Mouse (Mus musculus) testis, adult 2 months (tissue): ENCODE results near the gene Cela3b. TPM values are rescaled to one million over a fixed set of nuclear protein-coding genes. Genes with fewer than 3 reads are reported as not detected.

Experiments
- H3K27ac ChIP-seq: fragments of 200-500 bp; 2 replicates; pipeline ENCODE4 v1.5.1; 2012; ENCODE audit warnings: low read depth, low read length; ENCODE audit not compliant: control insufficient read depth, insufficient read depth
- H3K27me3 ChIP-seq: fragments of 200-500 bp; 2 replicates; pipeline ENCODE4 v1.6.1; 2012; ENCODE audit warnings: mild to moderate bottlenecking, low read length, moderate library complexity; ENCODE audit not compliant: control insufficient read depth, insufficient read depth
- H3K36me3 ChIP-seq: fragments of 200-500 bp; 2 replicates; pipeline ENCODE4 v1.6.1; 2012; ENCODE audit warnings: mild to moderate bottlenecking, low read length; ENCODE audit not compliant: control insufficient read depth, insufficient read depth
- H3K4me1 ChIP-seq: fragments of 200-500 bp; 2 replicates; pipeline ENCODE4 v1.6.1; 2012; ENCODE audit warnings: low read length; ENCODE audit not compliant: control insufficient read depth, insufficient read depth
- H3K4me3 ChIP-seq: fragments of 200-500 bp; 2 replicates; pipeline ENCODE4 v1.5.1; 2012; ENCODE audit warnings: low read depth, mild to moderate bottlenecking, low read length, moderate library complexity, mixed read lengths; ENCODE audit not compliant: control insufficient read depth
- CTCF ChIP-seq: fragments of 200-500 bp; IDR thresholded peaks from 2 replicates; pipeline ENCODE4 v1.5.1; 2012; ENCODE audit warnings: low read depth, mild to moderate bottlenecking, inconsistent platforms, low read length, moderate library complexity; ENCODE audit not compliant: control insufficient read depth, insufficient read depth, insufficient replicate concordance
- POLR2A ChIP-seq: fragments of 200-500 bp; IDR thresholded peaks from 2 replicates; pipeline ENCODE4 v1.6.1; 2012; ENCODE audit warnings: low read depth, mild to moderate bottlenecking, inconsistent platforms, low read length, moderate library complexity; ENCODE audit not compliant: control insufficient read depth
- polyA plus RNA-seq: library from polyadenylated mRNA; depleted of rRNA; stranded (reverse); fragments of >200 nt; gene quantifications from 2 replicates; pipeline ENCODE4 v1.2.3, GENCODE M21; 2012

Cela3b gene
- polyA plus RNA-seq, 1 experiment: 3.3 TPM

DNA sequence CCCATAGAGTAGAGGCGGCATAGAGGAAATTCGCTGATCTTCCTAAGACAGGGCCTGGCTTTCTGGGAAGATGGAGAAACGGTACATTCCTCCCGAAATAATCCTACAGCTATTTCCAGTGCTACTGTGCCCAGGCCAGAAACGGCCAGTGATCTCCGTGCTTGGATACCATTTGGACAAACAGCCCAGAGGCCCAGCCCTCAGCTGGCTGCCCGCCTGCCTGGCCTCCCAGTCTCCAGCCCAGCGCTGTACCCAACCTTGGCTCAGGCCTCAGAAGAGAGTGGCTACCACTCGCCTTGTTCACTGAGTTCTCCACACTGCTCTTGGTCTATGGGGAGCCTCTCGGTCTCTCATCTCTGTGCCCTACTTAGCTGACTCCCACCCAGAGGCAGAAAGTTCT lies 19.4 kb upstream of the Cela3b start:
- H3K27ac ChIP-seq: no peak overlapping the region
- no peaks in the 10 kb centered on the region for H3K27me3 ChIP-seq
- TF ChIP-seq POLR2A (no peak), CTCF (no peak)
- H3K4me1 ChIP-seq: 0 out of 2 replicates have a peak, but pooled peaks cover 2% of the 10 kb centered on the region
- no peaks in the 10 kb centered on the region for H3K36me3 ChIP-seq
- no peak overlapping the region for H3K4me3 ChIP-seq

DNA sequence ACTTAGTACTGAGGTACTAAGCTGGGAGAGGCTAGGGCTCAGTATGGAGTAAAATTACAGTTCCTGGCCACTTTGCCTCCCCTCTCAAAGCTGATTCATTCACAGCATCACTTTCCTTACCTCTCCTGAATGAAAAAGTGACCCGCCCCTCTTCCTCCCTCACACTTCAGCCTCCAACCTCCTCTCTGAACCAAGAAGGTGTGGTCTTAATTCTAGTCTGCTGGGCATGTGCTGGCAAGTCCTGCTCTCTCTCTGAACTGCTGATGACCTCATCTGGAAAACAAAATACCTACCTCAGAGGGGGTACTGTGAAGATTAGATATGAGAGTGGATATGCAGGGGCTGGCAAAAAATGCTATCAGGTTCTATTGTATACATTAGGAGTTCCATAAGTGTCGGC lies 18.8 kb upstream of the Cela3b start:
- no peak overlapping the region for H3K4me3 ChIP-seq
- TF ChIP-seq CTCF (no peak), POLR2A (no peak)
- no peak overlapping the region for H3K27ac ChIP-seq
- H3K36me3 ChIP-seq: no peaks in the 10 kb centered on the region
- no peaks in the 10 kb centered on the region for H3K27me3 ChIP-seq
- 0 out of 2 replicates have a peak, but pooled peaks cover 2% of the 10 kb centered on the region for H3K4me1 ChIP-seq

DNA sequence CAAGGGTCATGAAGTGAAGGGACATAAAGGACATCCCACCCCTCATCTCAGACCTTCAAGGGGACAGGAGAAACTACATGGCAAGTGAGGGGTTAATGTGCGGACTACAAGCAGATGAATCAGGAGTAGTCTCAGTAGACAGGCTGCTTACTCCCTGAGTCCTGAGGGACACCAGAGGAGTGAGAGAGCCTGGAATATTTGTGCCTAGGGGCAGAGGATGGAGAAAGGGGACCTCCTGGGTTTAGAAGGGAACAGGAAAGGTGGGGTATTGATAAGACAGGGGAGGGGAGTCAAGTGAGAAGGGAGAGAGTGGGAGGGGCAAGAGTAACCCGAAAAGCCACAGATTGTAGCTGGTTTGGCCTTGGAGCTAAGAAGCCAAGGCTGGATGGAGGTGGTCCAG lies 18.3 kb upstream of the Cela3b start:
- H3K27me3 ChIP-seq: no peaks in the 10 kb centered on the region
- TF ChIP-seq CTCF: no peak
- TF ChIP-seq POLR2A: no peak
- no peak overlapping the region for H3K27ac ChIP-seq
- H3K4me3 ChIP-seq: no peak overlapping the region
- 0 out of 2 replicates have a peak, but pooled peaks cover 2% of the 10 kb centered on the region for H3K4me1 ChIP-seq
- no peaks in the 10 kb centered on the region for H3K36me3 ChIP-seq

DNA sequence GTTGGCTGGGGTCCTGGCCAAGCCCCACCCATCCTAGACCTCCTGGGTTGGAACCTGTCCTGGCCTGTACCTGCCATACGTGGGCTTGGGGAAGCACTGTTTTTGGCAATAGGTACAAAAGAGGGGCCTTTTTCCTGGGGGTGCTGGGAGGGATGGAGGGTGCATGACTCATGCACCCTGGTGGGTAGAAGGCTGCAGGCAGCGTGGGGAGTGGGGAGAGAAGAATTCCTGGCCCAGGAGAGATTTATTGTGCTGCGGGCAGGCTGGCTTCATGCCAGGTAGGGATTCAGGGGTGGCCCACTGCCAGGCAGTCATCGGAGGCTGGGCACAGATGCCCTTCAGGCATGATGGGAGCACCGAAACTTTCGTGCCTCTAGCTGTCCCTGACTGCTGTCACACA lies 17.9 kb upstream of the Cela3b start:
- 0 out of 2 replicates have a peak, but pooled peaks cover 2% of the 10 kb centered on the region for H3K4me1 ChIP-seq
- TF ChIP-seq CTCF (no peak), POLR2A (no peak)
- H3K27ac ChIP-seq: no peak overlapping the region
- H3K4me3 ChIP-seq: no peak overlapping the region
- H3K36me3 ChIP-seq: no peaks in the 10 kb centered on the region
- H3K27me3 ChIP-seq: no peaks in the 10 kb centered on the region

DNA sequence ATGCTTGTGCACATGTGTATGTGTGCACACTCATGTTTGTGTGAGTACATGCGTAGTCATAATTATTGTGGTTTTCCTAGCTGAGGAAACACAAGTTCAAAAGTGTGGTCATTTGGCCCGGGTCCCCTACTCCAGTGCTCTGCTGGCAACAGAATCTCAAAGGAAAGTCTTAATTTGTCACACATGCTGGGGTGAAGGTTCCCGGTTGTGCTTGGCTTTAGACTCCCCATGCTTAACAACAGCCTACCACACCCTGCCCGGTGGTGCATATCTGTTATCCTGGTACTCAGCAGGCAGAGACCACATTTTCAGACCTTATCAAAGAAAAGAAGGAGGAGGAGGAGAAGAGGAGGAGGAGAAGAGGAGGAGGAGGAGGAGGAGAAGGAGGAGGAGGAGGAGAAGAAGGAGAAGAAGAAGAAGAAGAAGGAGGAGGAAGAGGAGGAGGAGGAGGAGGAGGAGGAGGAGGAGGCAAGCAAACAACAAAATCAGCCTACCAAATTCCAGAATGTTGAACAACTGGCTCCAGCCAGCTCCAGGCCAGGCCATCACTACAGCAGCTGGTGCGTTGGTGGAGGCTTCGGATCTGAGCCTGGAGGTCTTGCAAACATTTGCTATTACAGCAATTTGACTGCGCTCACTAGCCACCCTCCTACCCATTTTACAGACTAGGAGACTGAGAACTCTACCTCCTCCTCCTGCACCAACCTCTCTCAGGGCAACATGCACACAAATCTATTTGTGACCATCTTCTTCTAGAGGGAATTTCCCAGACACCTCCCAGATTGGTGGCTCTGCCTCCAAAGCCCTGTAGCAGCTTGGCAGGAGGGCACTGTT lies 17.2 kb upstream of the Cela3b start:
- Histone ChIP-seq H3K4me3 (no peak overlapping the region), H3K4me1 (0 out of 2 replicates have a peak, but pooled peaks cover 2% of the 10 kb centered on the region), H3K27me3 (no peaks in the 10 kb centered on the region), H3K27ac (no peak overlapping the region), H3K36me3 (no peaks in the 10 kb centered on the region)
- TF ChIP-seq CTCF (no peak), POLR2A (no peak)

DNA sequence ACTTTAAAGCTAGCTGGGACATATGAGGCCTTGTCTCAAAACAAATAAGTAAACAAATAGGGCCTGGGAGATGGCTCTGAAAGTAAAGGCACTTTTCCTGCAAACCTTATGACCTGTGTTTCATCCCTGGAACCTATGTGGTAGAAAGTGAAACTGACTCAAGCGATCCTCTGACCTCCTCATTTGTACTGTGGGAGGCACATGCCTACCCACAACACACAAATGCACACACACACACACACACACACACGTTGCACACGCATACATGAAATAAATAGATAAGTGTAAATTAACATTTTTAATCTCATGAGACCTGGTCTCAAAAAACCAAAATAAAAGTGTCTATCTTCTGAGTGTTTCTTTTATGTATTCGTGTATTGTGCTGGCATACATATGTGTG lies 15.5 kb upstream of the Cela3b start:
- no peak overlapping the region for H3K27ac ChIP-seq
- no peaks in the 10 kb centered on the region for H3K27me3 ChIP-seq
- no peak overlapping the region for H3K4me3 ChIP-seq
- no peaks in the 10 kb centered on the region for H3K36me3 ChIP-seq
- no peak for TF ChIP-seq POLR2A
- TF ChIP-seq CTCF: no peak
- H3K4me1 ChIP-seq: 0 out of 2 replicates have a peak, but pooled peaks cover 2% of the 10 kb centered on the region

DNA sequence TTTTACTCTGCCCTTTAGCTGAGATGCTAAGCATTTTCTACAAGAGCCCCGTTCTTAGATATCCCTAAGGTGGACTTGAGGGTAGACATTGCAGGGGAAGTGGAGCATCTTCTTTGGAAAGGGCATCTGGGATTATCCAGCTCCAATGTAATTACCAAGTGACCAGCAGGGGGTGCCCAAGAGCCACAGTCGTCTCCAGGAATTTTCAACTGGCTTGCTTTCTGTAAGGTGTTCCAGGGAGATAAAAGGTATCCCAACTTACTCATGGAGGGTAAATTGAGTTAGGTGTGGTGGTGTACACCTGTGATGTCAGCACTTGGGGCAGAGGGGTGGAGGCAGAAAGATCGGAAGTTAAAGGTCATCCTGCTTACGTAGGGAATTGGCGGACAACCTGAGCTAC lies 13.3 kb upstream of the Cela3b start:
- H3K27me3 ChIP-seq: no peaks in the 10 kb centered on the region
- no peak overlapping the region for H3K27ac ChIP-seq
- TF ChIP-seq CTCF (peak; percentile 47; the same call in 1 of the 2 replicates), POLR2A (no peak)
- H3K4me3 ChIP-seq: no peak overlapping the region
- H3K4me1 ChIP-seq: 0 out of 2 replicates have a peak, but pooled peaks cover 2% of the 10 kb centered on the region
- H3K36me3 ChIP-seq: no peaks in the 10 kb centered on the region

DNA sequence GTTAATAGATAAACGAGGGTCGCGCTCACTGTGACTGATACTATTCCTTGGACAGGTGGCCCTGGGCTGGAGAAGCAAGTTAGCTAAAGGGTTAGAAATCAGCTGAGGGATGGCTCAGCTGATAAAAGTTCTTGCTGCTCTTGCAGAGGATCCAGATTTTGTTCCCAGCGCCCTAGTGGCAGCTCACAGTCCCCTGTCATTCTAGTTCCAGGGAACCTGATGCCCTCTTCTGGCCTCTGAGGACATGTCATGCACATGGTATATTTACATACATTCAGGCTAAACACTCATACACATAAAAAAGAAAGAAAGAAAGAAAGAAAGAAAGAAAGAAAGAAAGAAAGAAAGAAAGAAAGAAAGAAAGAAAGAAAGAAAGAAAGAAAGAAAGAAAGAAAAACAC lies 11.0 kb upstream of the Cela3b start:
- no peak overlapping the region for H3K4me3 ChIP-seq
- TF ChIP-seq CTCF: no peak
- no peak for TF ChIP-seq POLR2A

More for the DNA sequence above, 11.0 kb upstream of the Cela3b start:
- no peaks in the 10 kb centered on the region for H3K27me3 ChIP-seq
- no peak overlapping the region for H3K27ac ChIP-seq
- no peaks in the 10 kb centered on the region for H3K4me1 ChIP-seq
- H3K36me3 ChIP-seq: no peaks in the 10 kb centered on the region
